Mouse (Mus musculus) embryo, embryonic 11 days (tissue): Measurements from ENCODE around the gene Serpinb9f.
"Not testable (repeated sequence)": the region's sequence is repeated elsewhere in the genome, so short reads cannot be mapped to it uniquely, and the experiment has no call there.

Experiments
- DNase-seq: peaks from one replicate; pipeline ENCODE4 v3.0.0-alpha.2; 2015

Serpinb9f gene

GRCm38 (mm10) chr13:33323777-33324176 lies at the start of gene Serpinb9f:
Serpinb9f (plus strand) TSS chr13:33324077.
- not testable (repeated sequence) for DNase-seq

GRCm38 (mm10) chr13:33308631-33309030 lies 15.2 kb upstream of the Serpinb9f start:
- DNase-seq: not testable (repeated sequence)

GRCm38 (mm10) chr13:33356666-33357065 lies 32.8 kb downstream of the Serpinb9f start:
- DNase-seq: not testable (repeated sequence)
